Mouse (Mus musculus) liver, adult (tissue): ENCODE data around the gene Hist1h4b.
A peak's percentile ranks its signal among the peaks of the same experiment; 100 is the strongest.
"Not testable (repeated sequence)": the region's sequence is repeated elsewhere in the genome, so short reads cannot be mapped to it uniquely, and the experiment has no call there.

Experiments
- GATA4 ChIP-seq: IDR thresholded peaks from 2 replicates; pipeline ENCODE4 v1.6.1; 2014; ENCODE audit warnings: mild to moderate bottlenecking, low read length; ENCODE audit not compliant: insufficient replicate concordance

Hist1h4b gene

DNA sequence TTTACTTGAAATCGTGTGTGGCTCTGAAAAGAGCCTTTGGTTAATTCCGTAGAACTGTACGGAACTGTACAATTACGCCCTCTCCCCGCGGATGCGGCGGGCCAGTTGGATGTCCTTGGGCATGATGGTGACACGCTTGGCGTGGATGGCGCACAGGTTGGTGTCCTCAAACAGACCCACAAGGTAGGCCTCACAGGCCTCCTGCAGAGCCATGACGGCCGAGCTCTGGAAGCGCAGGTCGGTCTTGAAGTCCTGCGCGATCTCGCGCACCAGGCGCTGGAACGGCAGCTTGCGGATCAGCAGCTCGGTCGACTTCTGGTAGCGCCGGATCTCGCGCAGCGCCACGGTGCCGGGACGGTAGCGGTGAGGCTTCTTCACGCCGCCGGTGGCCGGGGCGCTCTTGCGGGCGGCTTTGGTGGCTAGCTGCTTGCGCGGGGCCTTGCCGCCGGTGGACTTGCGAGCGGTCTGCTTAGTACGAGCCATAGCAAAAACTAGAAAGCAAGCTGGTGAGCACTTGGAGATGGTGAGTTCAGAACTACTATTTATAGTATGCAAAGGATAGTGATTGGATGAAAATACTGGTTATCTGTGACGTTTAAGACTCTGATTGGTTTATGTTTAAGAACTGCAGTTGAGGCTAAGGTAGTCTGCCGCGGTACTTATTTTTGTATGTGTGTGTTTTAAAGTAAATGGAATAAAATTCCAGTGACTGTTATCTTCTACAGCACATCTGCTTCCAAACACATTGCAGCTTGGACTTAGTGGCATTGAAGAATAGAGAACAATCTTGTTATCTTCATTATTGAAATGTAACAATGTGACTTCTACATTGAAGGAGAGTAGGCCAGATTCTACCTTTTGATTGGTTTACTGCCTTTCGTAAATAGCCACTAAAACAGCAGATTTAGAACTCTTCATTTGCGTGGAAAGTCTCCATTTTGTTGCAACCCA, 5.3 kb downstream of the Hist1h4b start, which contains the start of gene Hist1h3a:
Gene Hist1h3a (minus strand): TSS at position 516 of the 951 bp plus-strand sequence.
- not testable (repeated sequence) for TF ChIP-seq GATA4

DNA sequence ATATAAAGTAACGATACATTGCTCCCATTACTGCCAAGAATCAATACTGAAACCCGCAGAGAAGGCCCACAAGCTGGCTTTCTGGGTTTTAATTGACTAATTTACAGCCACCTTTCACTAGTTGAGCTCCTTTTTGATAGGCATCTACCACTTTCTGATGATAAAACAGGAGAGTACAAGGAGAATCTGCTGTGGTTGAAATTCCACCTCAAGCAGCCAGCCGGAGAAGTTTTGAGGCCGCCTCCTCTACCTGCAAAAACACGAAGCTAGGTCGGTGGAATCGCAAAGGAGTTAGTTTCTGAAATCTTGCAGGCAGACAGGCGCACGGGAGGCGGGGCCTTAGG, 6.4 kb downstream of the Hist1h4b start:
- no peak for TF ChIP-seq GATA4

DNA sequence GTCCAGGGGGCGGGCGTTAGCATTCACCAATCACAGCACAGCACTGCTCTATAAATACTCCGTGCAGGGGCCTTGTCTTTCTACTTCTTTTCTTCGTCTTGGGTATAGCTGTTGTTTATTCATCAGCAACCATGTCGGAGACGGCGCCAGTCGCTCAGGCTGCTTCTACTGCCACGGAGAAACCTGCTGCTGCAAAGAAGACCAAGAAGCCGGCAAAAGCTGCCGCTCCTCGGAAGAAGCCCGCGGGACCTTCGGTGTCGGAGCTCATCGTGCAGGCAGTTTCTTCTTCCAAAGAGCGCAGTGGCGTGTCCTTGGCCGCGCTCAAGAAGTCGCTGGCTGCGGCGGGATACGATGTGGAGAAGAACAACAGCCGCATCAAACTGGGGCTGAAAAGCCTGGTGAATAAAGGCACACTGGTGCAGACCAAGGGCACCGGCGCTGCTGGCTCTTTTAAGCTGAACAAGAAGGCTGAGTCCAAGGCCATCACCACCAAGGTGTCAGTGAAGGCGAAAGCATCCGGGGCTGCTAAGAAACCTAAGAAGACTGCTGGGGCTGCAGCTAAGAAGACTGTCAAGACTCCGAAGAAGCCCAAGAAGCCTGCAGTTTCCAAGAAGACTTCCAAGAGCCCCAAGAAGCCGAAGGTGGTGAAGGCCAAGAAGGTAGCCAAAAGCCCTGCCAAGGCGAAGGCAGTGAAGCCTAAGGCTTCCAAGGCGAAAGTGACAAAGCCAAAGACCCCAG, 6.9 kb downstream of the Hist1h4b start, which contains the start of gene Hist1h1a:
Gene Hist1h1a (plus strand): TSS at position 81 of the 738 bp plus-strand sequence.
- TF ChIP-seq GATA4: no peak

DNA sequence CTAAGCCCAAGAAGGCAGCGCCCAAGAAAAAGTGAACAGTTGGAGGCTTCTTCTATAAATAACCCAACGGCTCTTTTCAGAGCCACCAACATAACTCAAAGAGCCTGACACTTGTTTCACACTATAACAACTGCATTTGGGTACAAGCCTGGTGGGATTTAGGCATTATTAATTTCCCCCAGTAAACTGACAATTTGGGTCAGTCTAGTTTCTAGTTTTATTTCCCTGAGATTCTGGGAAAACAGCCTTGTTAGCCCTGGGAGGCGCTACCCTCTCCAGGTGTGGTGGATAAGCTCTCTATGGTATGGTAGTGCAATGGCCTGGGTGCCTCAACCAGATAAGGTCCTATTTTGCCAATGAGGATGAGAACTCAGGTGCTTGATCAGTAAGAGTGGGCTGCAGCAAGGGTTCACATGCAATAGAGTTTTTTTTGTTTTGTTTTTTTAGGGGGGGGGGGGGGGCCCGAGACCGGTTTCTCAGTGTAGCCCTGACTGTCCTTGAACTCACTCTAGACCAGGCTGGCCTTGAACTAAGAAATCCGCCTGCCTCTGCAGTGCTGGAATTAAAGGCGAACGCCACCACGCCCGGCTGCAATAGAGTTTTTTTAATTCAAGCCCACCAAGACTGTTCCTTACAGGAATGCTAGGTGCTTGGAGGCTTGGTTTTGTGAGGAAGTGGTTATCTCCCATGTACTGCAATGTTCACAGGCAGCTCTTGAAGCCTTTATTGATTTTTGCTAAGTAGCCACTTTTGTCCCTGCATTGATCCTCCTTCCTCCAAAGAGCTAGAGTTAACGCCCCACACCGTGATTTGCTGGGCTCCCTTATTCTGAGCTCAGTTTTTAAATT, 7.7 kb downstream of the Hist1h4b start:
- no peak for TF ChIP-seq GATA4

DNA sequence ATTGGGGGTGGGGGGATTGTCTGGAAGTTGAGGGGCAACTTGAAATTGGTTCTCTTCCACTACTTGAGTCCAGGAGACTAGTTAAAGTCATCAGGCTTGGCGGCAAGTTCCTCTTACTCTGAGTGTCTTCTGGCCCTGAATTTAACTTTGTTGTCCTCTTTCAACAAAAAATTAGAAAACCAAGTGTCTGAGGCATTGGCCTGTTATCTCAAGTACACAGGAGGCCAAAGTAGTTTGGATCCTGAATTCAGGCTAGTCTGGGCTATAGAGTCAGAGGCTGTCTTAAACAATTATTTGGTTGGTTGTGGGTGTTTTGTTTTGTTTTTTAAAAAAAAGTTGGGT, 8.3 kb downstream of the Hist1h4b start:
- no peak for TF ChIP-seq GATA4

DNA sequence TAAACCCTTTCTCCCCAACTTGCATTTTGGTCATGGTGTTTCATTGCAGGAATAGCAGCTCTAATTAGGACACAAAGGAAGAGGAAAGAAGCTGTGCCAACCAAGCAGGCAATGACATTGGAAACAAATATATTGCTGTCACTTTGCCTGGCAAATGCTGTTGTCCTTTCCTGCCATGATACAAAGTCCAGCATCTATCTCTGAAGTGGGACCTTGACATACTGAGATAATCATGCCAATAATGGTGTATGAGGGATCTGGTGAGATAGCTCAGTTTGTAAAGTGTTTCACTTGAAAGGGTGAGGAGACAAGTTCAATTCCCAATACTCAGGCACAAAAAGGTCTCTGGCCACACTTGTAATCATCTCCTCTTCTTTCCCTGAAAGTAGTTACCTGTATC, 10.0 kb downstream of the Hist1h4b start:
- peak; percentile 57; the same call in 1 of the 2 replicates for TF ChIP-seq GATA4

DNA sequence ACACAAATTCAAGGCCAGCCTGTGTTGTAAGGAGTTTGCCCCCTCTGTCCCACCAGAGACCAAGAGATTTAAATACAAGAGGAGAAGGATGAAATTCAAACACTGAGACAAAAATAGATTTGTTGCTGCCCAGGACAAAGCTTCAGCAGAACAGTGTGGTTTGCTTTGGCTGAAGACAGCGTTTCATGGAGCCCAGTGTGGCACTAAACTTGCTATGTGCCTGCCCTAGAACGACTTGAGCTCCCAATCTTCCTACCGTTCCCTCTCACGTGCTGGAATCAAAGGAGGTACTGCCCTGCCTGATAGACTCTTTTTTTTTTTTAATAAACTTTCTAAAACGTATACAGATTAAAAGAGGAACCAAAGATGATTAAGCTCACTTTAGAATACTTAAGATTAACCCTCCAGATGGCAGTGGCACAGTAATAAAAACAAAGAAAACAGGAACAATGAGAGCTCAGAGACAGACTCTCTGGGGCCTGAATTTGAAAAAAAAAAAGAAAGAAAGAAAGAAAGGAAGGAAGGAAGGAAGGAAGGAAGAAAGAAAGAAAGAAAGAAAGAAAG, 12.1 kb downstream of the Hist1h4b start:
- TF ChIP-seq GATA4: no peak

DNA sequence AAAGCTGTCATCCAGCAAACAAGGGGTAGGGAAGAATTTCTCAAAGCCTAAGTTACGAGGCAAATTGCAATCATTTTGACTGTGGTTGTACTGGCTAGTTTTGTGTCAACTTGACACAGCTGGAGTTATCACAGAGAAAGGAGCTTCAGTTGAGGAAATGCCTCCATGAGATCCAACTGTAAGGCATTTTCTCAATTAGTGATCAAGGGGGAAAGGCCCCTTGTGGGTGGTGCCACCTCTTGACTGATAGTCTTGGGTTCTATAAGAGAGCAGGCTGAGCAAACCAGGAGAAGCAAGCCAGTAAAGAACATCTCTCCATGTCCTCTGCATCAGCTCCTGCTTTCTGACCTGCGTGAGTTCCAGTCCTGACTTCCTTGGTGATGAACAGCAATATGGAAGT, 12.8 kb downstream of the Hist1h4b start, which contains the start of gene Trim38:
Gene Trim38 (plus strand): TSS at position 301 of the 400 bp plus-strand sequence.
- not testable (repeated sequence) for TF ChIP-seq GATA4

DNA sequence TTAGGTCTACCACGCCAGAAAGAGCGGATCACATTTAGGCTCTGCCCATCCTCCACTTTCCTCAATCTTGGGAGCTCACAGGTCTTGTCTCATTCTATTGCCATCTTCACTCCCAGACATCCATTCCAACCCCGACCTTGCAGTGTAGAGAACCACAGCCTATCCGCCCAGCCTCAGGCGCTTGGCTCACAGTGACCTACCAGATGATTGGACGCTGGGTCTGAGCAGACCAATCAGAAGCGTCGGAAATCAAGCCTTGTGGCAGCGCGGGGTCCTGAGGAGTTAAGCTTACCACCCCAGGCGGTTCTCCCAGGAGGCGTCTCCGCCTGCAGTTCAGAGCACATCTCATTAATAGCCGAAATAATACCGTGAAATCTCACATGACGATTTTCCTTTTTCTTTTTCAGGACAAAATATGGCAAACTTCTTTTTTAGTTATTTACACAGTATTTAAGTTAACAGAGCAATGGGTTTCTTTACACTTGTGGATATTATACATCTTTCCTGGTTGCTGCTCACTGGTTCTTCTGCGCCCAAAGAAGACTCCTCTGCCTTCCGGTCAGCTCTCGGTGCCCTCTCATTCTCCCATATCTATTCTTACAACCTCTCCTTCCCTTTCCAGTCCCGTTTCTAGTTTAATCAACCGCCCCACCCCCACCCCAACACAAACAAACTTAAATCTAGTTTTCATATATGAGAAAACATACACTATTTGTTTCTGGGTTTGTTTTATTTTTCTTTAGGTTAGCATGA, 15.9 kb downstream of the Hist1h4b start:
- TF ChIP-seq GATA4: no peak

DNA sequence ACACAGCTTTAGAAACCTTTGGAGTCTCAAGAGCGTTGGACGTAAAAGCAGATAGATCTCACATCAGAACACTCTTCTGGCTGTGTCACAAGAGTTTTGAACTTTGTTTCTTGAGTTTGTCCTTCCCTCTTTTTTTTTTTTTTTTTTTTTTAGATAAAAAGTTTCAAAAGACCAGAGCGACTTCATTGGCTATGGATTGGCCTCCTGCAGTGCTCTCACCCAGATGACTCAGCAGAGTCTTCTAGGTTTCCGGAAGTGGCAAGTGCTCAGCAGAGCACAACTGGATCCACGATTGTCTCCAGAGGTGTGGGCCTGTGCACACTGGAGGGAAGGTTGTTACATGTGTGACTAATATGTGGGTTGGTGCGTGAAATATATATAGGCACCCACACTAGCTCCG, 21.5 kb downstream of the Hist1h4b start:
- no peak for TF ChIP-seq GATA4

DNA sequence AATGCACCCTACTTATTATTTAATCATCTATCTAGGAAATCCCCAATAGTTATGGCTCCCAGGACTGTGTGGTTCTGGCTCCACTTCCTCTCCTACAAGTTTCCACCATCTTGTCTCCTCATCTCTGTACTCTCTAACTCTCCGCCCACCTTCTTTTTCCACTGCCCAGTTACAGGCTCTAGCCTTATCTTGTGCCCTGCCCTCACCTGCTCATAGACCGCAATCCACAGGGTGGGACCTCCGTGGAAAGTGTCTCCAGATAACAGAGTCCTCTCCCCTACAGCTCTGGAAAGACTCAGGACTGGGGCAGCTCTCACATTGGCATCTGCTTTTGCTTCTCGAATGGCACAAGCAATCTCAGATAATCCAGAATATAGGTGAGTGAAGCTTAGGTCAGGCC, 22.2 kb downstream of the Hist1h4b start:
- TF ChIP-seq GATA4: no peak

DNA sequence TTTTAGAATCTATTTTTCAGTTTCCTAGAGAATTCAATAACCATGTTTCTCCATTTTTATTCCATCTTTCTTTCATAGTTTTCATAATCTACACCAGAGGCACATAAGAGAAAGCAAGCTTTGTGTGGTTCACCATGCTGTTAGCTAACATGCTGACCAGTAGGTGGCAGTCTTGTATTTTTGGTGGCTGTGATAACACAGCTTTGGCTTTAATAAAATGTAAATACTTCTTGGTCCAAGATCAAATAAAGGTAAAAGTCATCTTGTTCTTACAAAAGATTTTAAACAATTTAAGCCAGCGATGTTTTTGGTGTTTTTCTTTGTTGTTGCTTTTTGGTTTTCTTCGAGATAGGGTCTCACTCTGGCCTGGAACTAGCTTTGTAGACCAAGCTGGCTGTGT, 35.7 kb downstream of the Hist1h4b start:
- no peak for TF ChIP-seq GATA4

DNA sequence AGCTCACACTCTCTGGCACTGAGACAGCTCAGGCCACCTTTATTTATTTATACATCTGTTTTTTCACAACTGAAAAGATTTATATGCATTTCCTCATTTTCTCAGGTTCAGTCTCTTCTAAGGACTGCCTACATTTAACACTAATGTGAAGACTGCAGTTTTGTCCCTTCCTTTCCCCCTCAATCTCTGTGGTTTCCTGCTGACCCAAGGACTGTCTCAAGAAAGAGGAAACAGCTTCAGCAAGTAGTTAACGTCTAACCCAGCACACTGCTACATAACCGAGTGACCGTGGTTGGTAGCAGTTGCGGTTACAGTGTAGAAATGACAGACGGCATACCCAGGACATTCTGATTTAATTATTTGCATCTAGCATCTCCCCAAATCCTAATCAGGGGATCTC, 42.6 kb downstream of the Hist1h4b start:
- no peak for TF ChIP-seq GATA4

DNA sequence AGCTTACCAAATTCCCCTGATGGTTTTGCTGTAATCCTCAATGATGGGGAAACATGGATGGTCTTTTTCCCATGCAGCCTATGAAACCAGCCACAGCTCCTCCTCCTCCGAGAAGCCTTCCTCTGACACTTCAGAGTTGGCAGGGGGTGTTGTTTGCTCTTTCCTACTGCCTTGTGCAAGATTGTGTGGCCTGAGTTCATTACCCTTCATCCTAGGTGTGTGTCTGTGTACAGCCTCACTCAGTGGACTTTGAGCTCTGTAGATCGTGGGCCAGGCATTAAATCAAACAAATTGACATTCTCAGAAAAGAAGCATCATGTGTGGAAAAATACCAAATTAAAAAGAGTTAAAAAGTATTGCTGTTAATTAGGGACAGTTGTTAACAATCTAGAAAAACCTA, 47.7 kb downstream of the Hist1h4b start:
- TF ChIP-seq GATA4: no peak
